Comparison of ENCODE assay signal across 12 mouse cellular contexts in the genomic region with DNA sequence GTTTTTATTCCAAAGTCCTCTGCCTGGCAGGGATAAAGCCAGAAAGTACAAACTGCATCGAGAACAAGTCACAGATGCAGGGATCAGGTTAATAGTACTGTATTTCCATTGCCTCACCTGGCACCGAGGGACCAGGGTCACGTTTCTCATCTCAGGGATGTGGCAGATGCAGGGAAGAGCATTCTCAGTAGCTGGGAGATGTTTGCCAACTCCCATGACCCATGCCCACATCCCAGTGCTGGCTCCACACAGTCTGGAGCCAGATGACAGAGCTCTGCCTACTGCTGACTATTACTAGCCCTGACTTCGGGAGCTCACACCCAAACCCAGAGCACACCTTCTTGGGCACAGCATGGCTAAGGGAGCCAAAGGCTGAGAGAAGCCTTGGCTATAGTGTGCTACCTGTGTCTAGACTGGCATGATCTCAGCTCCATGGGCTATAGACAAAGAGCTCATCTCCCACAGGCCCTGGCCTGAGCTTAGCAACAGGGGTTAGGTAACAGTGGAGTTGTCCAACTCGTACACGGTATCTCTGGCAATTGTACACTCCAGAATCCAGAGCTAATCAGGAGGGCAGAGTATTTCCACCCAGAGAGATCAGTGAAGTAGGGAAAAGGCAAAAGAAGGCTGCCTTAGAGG. TPM values are rescaled to one million over a fixed set of nuclear protein-coding genes. Genes with fewer than 3 reads are reported as not detected.
DNase-seq lines count a peak whose midpoint lies in the region; ATAC-seq lines count a peak whose summit lies in the region.
"Had no signal": no experiment of that assay in that cellular context is flagged by ENCODE, and none has a peak within 500 bp of the region (broad histone marks: within the 10 kb centered on the region; RNA-seq: fewer than 3 reads in every experiment).

No protein-coding gene starts in this region.

- H3K4me3 ChIP-seq in erythroblast, embryonic 14.5 days (replicated peaks), result peak overlapping the region; percentile 60
- no peak overlapping the region for H3K4me3 ChIP-seq in kidney, embryonic 15.5 days (replicated peaks)
- H3K4me3 ChIP-seq in hindbrain, embryonic 12.5 days, result no peak overlapping the region
- no peak overlapping the region for H3K4me3 ChIP-seq in midbrain, embryonic 16.5 days (ENCODE audit: low read depth, low read length)
- H3K4me3 ChIP-seq: limb, embryonic 10.5 days had no signal

- H3K4me2 ChIP-seq in kidney, embryonic 15.5 days, result no peak overlapping the region
- H3K4me2 ChIP-seq in hindbrain, embryonic 12.5 days (replicated peaks), result no peak overlapping the region
- H3K4me2 ChIP-seq in midbrain, embryonic 16.5 days (ENCODE audit: low read length), result no peak overlapping the region

- WGBS in kidney, embryonic 15.5 days, result 85% methylated on average over 6 of the region's 6 CpGs
- 86% methylated on average over 6 of the region's 6 CpGs for WGBS in hindbrain, embryonic 12.5 days
- 73% methylated on average over 6 of the region's 6 CpGs for WGBS in midbrain, embryonic 16.5 days

- H3K27ac ChIP-seq in kidney, embryonic 15.5 days, result no peak overlapping the region
- H3K27ac ChIP-seq in hindbrain, embryonic 12.5 days, result peak overlapping the region; percentile 82
- peak overlapping the region; percentile 65 for H3K27ac ChIP-seq in midbrain, embryonic 16.5 days (ENCODE audit: low read length)
- H3K27ac ChIP-seq: limb, embryonic 10.5 days had no signal

- H3K27me3 ChIP-seq in erythroblast, embryonic 14.5 days (ENCODE audit: control insufficient read depth), result no peaks in the 10 kb centered on the region
- no peaks in the 10 kb centered on the region for H3K27me3 ChIP-seq in kidney, embryonic 15.5 days
- H3K27me3 ChIP-seq in hindbrain, embryonic 12.5 days, result no peaks in the 10 kb centered on the region
- H3K27me3 ChIP-seq in midbrain, embryonic 16.5 days (ENCODE audit: control insufficient read depth, insufficient read depth, low read depth, low read length), result no peaks in the 10 kb centered on the region

- peak; percentile 44 to 73 for DNase-seq in kidney, postnatal 36 days
- no peak for DNase-seq in thymus, postnatal 0 days (ENCODE audit: low spot score)
- DNase-seq in urinary bladder, adult 18-20 months (ENCODE audit: low spot score in 2 of 2), result no peak
- DNase-seq: adrenal gland, postnatal 36 days; cerebellum, postnatal 14 days; retina, postnatal 1 day had no signal

- H3K9ac ChIP-seq in kidney, embryonic 15.5 days, result no peak overlapping the region
- H3K9ac ChIP-seq in hindbrain, embryonic 12.5 days, result peak overlapping the region; percentile 33; the same call in 1 of the 2 replicates
- H3K9ac ChIP-seq in midbrain, embryonic 16.5 days (ENCODE audit: low read depth, low read length), result no peak overlapping the region

- H3K4me1 ChIP-seq in erythroblast, embryonic 14.5 days (ENCODE audit: control insufficient read depth), result peaks cover 98% of the 10 kb centered on the region
- H3K4me1 ChIP-seq in kidney, embryonic 15.5 days, result peaks cover 67% of the 10 kb centered on the region
- H3K4me1 ChIP-seq in hindbrain, embryonic 12.5 days, result peaks cover 73% of the 10 kb centered on the region
- peaks cover 43% of the 10 kb centered on the region for H3K4me1 ChIP-seq in midbrain, embryonic 16.5 days (ENCODE audit: control insufficient read depth, insufficient read depth, low read length)

- peaks cover 100% of the 10 kb centered on the region for H3K36me3 ChIP-seq in erythroblast, embryonic 14.5 days (ENCODE audit: control insufficient read depth)
- peaks cover 8% of the 10 kb centered on the region; the same call in 1 of the 2 replicates for H3K36me3 ChIP-seq in kidney, embryonic 15.5 days
- peaks cover 13% of the 10 kb centered on the region for H3K36me3 ChIP-seq in hindbrain, embryonic 12.5 days
- no peaks in the 10 kb centered on the region for H3K36me3 ChIP-seq in midbrain, embryonic 16.5 days (ENCODE audit: control insufficient read depth, insufficient read depth, low read length)

- no peaks in the 10 kb centered on the region for H3K9me3 ChIP-seq in erythroblast, embryonic 14.5 days (ENCODE audit: control insufficient read depth, low read length)
- no peaks in the 10 kb centered on the region for H3K9me3 ChIP-seq in kidney, embryonic 15.5 days (replicated peaks)
- no peaks in the 10 kb centered on the region for H3K9me3 ChIP-seq in hindbrain, embryonic 12.5 days (replicated peaks)
- no peaks in the 10 kb centered on the region for H3K9me3 ChIP-seq in midbrain, embryonic 16.5 days (replicated peaks; ENCODE audit: control insufficient read depth, low read length, poor library complexity, severe bottlenecking)
- H3K9me3 ChIP-seq: limb, embryonic 10.5 days had no signal

- ATAC-seq in erythroblast, adult 5-6 weeks (replicated peaks; ENCODE audit: low FRiP score, poor library complexity, severe bottlenecking), result no peak
- ATAC-seq in kidney, embryonic 15.5 days (replicated peaks; ENCODE audit: low FRiP score), result no peak
- ATAC-seq in hindbrain, embryonic 12.5 days (ENCODE audit: low FRiP score), result no peak
- peak; percentile 11; the same call in 1 of the 2 replicates for ATAC-seq in midbrain, embryonic 16.5 days

RNA-seq across cellular contexts. Expression of a gene that starts 18.1 kb away (rescaled TPM):
- polyA plus RNA-seq in erythroblast, embryonic 14.5 days (2012), result 409 and 495 TPM in 2 replicates
- total RNA-seq in erythroblast, adult 5-6 weeks (2015; ENCODE audit: low replicate concordance), result 2,859 and 3,164 TPM in 2 replicates
- total RNA-seq in erythroblast, adult 5-6 weeks (2017; ENCODE audit: low replicate concordance), result 5,593 and 6,096 TPM in 2 replicates
- polyA plus RNA-seq in kidney, embryonic 15.5 days (2015; fragmentation: Nextera tagmentation; extraction: Ambion mirVana), result 11.9 and 15.5 TPM in 2 replicates
- polyA plus RNA-seq in hindbrain, embryonic 12.5 days (2016; fragmentation: Nextera tagmentation; extraction: Ambion mirVana), result 36.3 and 37.8 TPM in 2 replicates
- 33.3 and 38.1 TPM in 2 replicates for polyA plus RNA-seq in midbrain, embryonic 16.5 days (2015; fragmentation: Nextera tagmentation; extraction: Ambion mirVana)
- 0.74 and 0.86 TPM in 2 replicates for polyA plus RNA-seq in thymus, postnatal 0 days (2015; fragmentation: Nextera tagmentation; extraction: Ambion mirVana)

RNA-seq across cellular contexts. Expression of a gene that starts 44.3 kb away (rescaled TPM):
- polyA plus RNA-seq in erythroblast, embryonic 14.5 days (2012), result 0.07 and 0.09 TPM in 2 replicates
- 36.8 and 37.3 TPM in 2 replicates for total RNA-seq in erythroblast, adult 5-6 weeks (2015; ENCODE audit: low replicate concordance)
- 46.4 and 59.1 TPM in 2 replicates for total RNA-seq in erythroblast, adult 5-6 weeks (2017; ENCODE audit: low replicate concordance)
- polyA plus RNA-seq in kidney, embryonic 15.5 days (2015; fragmentation: Nextera tagmentation; extraction: Ambion mirVana), result 15.2 and 15.5 TPM in 2 replicates
- 14.3 and 14.6 TPM in 2 replicates for polyA plus RNA-seq in hindbrain, embryonic 12.5 days (2016; fragmentation: Nextera tagmentation; extraction: Ambion mirVana)
- polyA plus RNA-seq in midbrain, embryonic 16.5 days (2015; fragmentation: Nextera tagmentation; extraction: Ambion mirVana), result 10.3 and 10.5 TPM in 2 replicates
- 4.4 and 4.8 TPM in 2 replicates for polyA plus RNA-seq in thymus, postnatal 0 days (2015; fragmentation: Nextera tagmentation; extraction: Ambion mirVana)

RNA-seq across cellular contexts. Expression of a gene that starts 57.1 kb away (rescaled TPM):
- 0.02 TPM in 1 of 2 replicates, not detected in the other for polyA plus RNA-seq in erythroblast, embryonic 14.5 days (2012)
- total RNA-seq in erythroblast, adult 5-6 weeks (2015; ENCODE audit: low replicate concordance), result 4.4 and 7.7 TPM in 2 replicates
- total RNA-seq in erythroblast, adult 5-6 weeks (2017; ENCODE audit: low replicate concordance), result 1.8 and 3.7 TPM in 2 replicates
- polyA plus RNA-seq in kidney, embryonic 15.5 days (2015; fragmentation: Nextera tagmentation; extraction: Ambion mirVana), result 3.6 and 3.8 TPM in 2 replicates
- polyA plus RNA-seq in hindbrain, embryonic 12.5 days (2016; fragmentation: Nextera tagmentation; extraction: Ambion mirVana), result 29.7 and 30.0 TPM in 2 replicates
- 19.8 and 22.0 TPM in 2 replicates for polyA plus RNA-seq in midbrain, embryonic 16.5 days (2015; fragmentation: Nextera tagmentation; extraction: Ambion mirVana)
- polyA plus RNA-seq in thymus, postnatal 0 days (2015; fragmentation: Nextera tagmentation; extraction: Ambion mirVana), result 1.7 and 2.2 TPM in 2 replicates

Comparison
In these comparisons a context has a peak if more than half of its experiments do, and no peak if none do; other contexts are left out.
1. DNase-seq: peak in kidney, postnatal 36 days (2 of 2); none in thymus, postnatal 0 days (single experiment) and urinary bladder, adult 18-20 months (0 of 2).
2. RNA of a gene that starts 18.1 kb away (polyA plus RNA-seq): 409 to 495 TPM in erythroblast, embryonic 14.5 days; 33.3 to 38.1 TPM in midbrain, embryonic 16.5 days, 36.3 to 37.8 TPM in hindbrain, embryonic 12.5 days, 11.9 to 15.5 TPM in kidney, embryonic 15.5 days and 0.74 to 0.86 TPM in thymus, postnatal 0 days; every median in the first group is over 10 times any median in the second.